Mouse (Mus musculus): ENCODE results near the gene Rabgap1l. TPM values are rescaled to one million over a fixed set of nuclear protein-coding genes. Genes with fewer than 3 reads are reported as not detected.

Rabgap1l gene
- polyA plus RNA-seq, 1 experiment from 2014 or later = 49.4 TPM

DNA sequence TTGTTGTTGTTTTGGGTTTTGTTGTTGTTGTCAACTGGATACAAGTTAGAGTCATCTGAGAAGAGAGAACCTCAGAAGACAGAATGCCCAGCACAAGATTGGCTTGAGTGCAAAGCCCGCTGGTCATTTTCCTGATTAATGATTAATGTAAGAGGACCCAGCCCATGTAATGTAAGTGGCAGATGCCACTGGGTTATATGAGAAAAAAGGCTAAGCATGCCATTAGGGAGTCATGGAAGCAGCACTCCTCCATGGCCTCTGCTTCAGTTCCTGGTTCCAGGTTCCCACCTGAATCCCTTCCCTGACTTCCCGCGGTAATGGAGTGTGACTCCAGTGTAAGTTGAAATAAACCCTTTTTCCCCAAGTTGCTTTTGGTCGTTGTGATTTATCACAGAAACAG, 480.4 kb downstream of the Rabgap1l start:
- no peak overlapping the region for H3K9ac ChIP-seq (replicated peaks; ENCODE audit: low read depth, low read length)
- no peak overlapping the region for H3K27ac ChIP-seq (ENCODE audit: low read length)
- H3K36me3 ChIP-seq (ENCODE audit: control insufficient read depth, insufficient read depth) = no peaks in the 10 kb centered on the region
- no peak for ATAC-seq
- H3K4me1 ChIP-seq (replicated peaks; ENCODE audit: control insufficient read depth, insufficient read depth, low read length) = peaks cover 4% of the 10 kb centered on the region
- no peak overlapping the region for H3K4me2 ChIP-seq (ENCODE audit: low read length)
- H3K4me3 ChIP-seq (replicated peaks; ENCODE audit: low read length) = no peak overlapping the region
- H3K27me3 ChIP-seq (replicated peaks; ENCODE audit: control insufficient read depth, insufficient read depth, low read length) = no peaks in the 10 kb centered on the region
- whole genome bisulfite sequencing = 93% methylated on average over 4 of the region's 4 CpGs
- no peaks in the 10 kb centered on the region for H3K9me3 ChIP-seq (ENCODE audit: control insufficient read depth, low read length)

DNA sequence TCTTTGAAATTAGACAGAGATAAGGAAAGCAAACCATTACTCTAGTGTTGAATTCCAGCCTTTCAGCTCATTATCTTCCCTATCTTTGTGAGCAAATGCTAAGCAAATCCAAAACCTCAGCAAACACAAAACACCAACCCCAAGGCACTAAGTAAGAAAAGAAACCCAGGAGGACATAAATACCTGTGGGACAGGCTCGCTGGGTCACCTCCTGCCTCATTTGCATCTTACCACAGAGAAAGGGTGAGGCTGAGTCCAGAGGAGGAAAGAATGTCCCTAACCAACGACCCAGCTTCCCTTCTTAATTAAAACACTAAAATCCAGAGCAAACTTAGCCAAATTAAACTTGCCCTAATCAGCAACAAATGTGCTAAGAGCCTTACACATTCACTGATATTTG, 481.1 kb downstream of the Rabgap1l start:
- Histone ChIP-seq H3K9me3 (ENCODE audit: control insufficient read depth, low read length) (no peaks in the 10 kb centered on the region), H3K9ac (replicated peaks; ENCODE audit: low read depth, low read length) (no peak overlapping the region), H3K27ac (ENCODE audit: low read length) (no peak overlapping the region), H3K36me3 (ENCODE audit: control insufficient read depth, insufficient read depth) (no peaks in the 10 kb centered on the region), H3K4me2 (ENCODE audit: low read length) (no peak overlapping the region), H3K27me3 (replicated peaks; ENCODE audit: control insufficient read depth, insufficient read depth, low read length) (no peaks in the 10 kb centered on the region), H3K4me1 (replicated peaks; ENCODE audit: control insufficient read depth, insufficient read depth, low read length) (peaks cover 4% of the 10 kb centered on the region), H3K4me3 (replicated peaks; ENCODE audit: low read length) (no peak overlapping the region)
- no peak for ATAC-seq
- 20% methylated on average over 2 of the region's 2 CpGs for WGBS

DNA sequence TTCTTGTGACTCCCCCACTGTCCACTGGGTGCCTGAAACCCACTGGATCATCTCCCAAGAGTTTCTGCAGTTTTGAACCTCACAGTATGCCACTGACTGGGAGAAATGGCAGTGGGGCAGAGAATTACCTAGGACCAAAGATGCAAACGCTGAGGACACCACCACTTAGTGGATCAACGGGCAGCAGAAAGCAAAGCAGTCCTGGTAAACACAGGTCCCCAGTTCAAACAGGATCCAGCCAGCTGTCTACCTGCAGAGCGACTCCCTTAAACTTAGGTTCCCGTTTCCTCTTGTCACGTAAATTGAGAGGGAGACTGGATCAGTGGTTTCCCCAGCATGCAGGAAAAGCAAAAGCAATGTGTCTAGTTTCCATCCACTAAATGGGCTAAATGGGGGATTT, 483.1 kb downstream of the Rabgap1l start:
- Histone ChIP-seq H3K36me3 (ENCODE audit: control insufficient read depth, insufficient read depth) (no peaks in the 10 kb centered on the region), H3K4me3 (replicated peaks; ENCODE audit: low read length) (no peak overlapping the region), H3K4me2 (ENCODE audit: low read length) (no peak overlapping the region), H3K9ac (replicated peaks; ENCODE audit: low read depth, low read length) (no peak overlapping the region), H3K27me3 (replicated peaks; ENCODE audit: control insufficient read depth, insufficient read depth, low read length) (no peaks in the 10 kb centered on the region), H3K4me1 (replicated peaks; ENCODE audit: control insufficient read depth, insufficient read depth, low read length) (peaks cover 6% of the 10 kb centered on the region), H3K9me3 (ENCODE audit: control insufficient read depth, low read length) (no peaks in the 10 kb centered on the region), H3K27ac (ENCODE audit: low read length) (no peak overlapping the region)
- 48% methylated on average over 5 of the region's 5 CpGs for WGBS
- no peak for ATAC-seq

DNA sequence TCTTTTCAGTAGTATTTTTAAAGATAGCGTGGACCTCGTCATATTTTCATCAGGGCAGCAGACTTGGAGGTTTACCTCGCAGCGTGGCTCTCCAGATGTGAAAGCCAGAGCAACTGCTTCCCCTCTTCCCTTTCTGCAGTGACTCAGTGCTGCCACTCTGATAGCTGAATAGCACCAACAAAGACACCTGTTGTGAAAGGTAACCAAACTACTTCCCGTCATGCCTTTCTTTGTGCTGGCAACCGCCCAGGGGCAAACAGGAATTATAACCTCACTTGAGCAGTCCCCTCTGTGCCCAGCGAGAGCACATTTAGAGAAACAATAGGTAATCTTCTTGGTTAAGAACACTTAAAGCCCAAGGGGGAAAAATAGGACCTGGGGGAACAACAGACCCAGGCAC, 484.0 kb downstream of the Rabgap1l start:
- 9% methylated on average over 7 of the region's 7 CpGs for WGBS
- H3K36me3 ChIP-seq (ENCODE audit: control insufficient read depth, insufficient read depth) = no peaks in the 10 kb centered on the region
- ATAC-seq = no peak
- no peak overlapping the region for H3K27ac ChIP-seq (ENCODE audit: low read length)
- no peak overlapping the region for H3K4me3 ChIP-seq (replicated peaks; ENCODE audit: low read length)
- H3K9me3 ChIP-seq (ENCODE audit: control insufficient read depth, low read length) = no peaks in the 10 kb centered on the region
- no peak overlapping the region for H3K9ac ChIP-seq (replicated peaks; ENCODE audit: low read depth, low read length)
- no peak overlapping the region for H3K4me2 ChIP-seq (ENCODE audit: low read length)
- no peaks in the 10 kb centered on the region for H3K27me3 ChIP-seq (replicated peaks; ENCODE audit: control insufficient read depth, insufficient read depth, low read length)
- peaks cover 6% of the 10 kb centered on the region for H3K4me1 ChIP-seq (replicated peaks; ENCODE audit: control insufficient read depth, insufficient read depth, low read length)

DNA sequence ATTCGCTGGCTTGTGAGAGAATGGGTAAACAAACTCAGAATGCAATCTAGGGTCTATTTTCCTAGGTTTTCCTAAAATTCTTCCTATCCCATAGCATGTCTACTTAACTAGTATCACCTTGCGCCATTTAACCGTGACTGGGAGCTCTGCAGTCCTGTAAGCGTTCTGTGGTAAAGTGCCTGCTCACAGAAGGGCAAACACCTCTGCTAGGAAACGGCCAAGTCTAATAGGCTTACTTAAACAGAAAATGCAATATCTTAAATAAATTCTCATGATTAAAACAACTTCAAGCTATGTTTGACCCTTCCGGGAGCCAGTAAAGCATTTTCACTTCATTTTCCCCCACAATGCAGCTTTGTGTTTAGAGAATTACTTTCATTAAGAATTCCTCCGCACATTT, 484.5 kb downstream of the Rabgap1l start:
- Histone ChIP-seq H3K9me3 (ENCODE audit: control insufficient read depth, low read length) (no peaks in the 10 kb centered on the region), H3K4me3 (replicated peaks; ENCODE audit: low read length) (no peak overlapping the region), H3K27ac (ENCODE audit: low read length) (no peak overlapping the region), H3K27me3 (replicated peaks; ENCODE audit: control insufficient read depth, insufficient read depth, low read length) (no peaks in the 10 kb centered on the region), H3K4me2 (ENCODE audit: low read length) (no peak overlapping the region), H3K36me3 (ENCODE audit: control insufficient read depth, insufficient read depth) (no peaks in the 10 kb centered on the region), H3K4me1 (replicated peaks; ENCODE audit: control insufficient read depth, insufficient read depth, low read length) (peaks cover 6% of the 10 kb centered on the region), H3K9ac (replicated peaks; ENCODE audit: low read depth, low read length) (no peak overlapping the region)
- 60% methylated on average over 7 of the region's 7 CpGs for WGBS
- no peak for ATAC-seq

DNA sequence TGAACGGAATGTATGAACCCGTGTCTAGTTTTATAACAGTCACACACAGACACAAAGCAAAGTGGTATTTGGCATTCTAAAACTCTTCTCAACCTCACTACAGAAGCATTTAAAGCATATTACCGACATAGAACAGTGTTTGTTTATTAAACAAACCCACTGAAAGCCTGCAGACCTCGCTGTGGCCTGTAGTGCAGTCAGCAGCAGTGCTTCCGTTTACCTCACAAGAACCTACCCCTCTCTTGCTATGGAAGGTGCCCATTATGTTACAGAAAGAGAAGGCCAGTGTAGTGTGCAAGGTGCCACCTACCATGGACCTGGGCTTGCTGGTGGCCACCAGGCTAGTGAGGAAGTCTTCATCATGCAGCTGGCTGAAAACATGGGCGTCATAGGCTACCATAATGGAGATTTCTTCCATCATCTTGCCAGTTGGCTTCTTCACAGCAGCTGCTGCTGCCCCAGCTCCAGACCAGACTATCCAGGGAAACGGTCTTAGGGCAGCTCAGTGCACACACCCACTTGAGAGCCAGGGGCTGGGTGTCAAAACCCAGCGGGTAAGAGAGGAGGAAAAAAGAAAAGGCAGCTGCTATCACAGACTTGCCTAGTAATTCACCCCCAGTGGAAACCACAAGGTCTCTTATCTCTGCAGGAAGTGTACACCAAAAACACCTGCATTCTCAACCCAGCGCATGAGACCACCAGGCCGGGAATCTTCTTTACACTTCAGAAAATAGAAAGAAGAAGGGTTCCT, 486.0 kb downstream of the Rabgap1l start:
- ATAC-seq = no peak
- no peak overlapping the region for H3K4me2 ChIP-seq (ENCODE audit: low read length)

DNA sequence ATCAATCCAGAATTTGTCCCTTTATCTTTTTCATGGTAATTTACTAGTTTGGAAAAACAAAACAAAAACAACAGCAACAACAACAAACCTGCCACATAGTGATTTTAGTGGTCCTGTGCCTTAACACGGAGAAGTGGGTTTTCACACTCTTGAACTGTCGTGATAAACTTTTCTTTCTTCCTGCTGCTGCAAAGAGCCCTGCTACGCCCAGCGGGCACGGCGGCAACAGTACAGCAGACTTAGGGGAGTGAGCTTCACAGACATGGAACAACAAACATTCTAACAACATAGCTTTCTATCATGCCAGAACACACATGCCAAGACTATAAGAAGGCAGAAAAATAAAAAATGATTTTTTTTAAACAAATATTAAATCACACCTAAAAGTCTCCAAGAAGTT, 486.7 kb downstream of the Rabgap1l start:
- WGBS = 79% methylated on average over 6 of the region's 6 CpGs
- Histone ChIP-seq H3K9ac (replicated peaks; ENCODE audit: low read depth, low read length) (no peak overlapping the region), H3K4me3 (replicated peaks; ENCODE audit: low read length) (no peak overlapping the region), H3K27me3 (replicated peaks; ENCODE audit: control insufficient read depth, insufficient read depth, low read length) (no peaks in the 10 kb centered on the region), H3K36me3 (ENCODE audit: control insufficient read depth, insufficient read depth) (no peaks in the 10 kb centered on the region), H3K27ac (ENCODE audit: low read length) (no peak overlapping the region), H3K9me3 (ENCODE audit: control insufficient read depth, low read length) (no peaks in the 10 kb centered on the region), H3K4me1 (replicated peaks; ENCODE audit: control insufficient read depth, insufficient read depth, low read length) (peaks cover 6% of the 10 kb centered on the region), H3K4me2 (ENCODE audit: low read length) (no peak overlapping the region)
- no peak for ATAC-seq

More for the DNA sequence above, 486.0 kb downstream of the Rabgap1l start:
- 67% methylated on average over 10 of the region's 10 CpGs for WGBS
- no peaks in the 10 kb centered on the region for H3K27me3 ChIP-seq (replicated peaks; ENCODE audit: control insufficient read depth, insufficient read depth, low read length)
- H3K4me3 ChIP-seq (replicated peaks; ENCODE audit: low read length) = no peak overlapping the region
- no peaks in the 10 kb centered on the region for H3K9me3 ChIP-seq (ENCODE audit: control insufficient read depth, low read length)
- H3K4me1 ChIP-seq (replicated peaks; ENCODE audit: control insufficient read depth, insufficient read depth, low read length) = peaks cover 6% of the 10 kb centered on the region
- no peak overlapping the region for H3K27ac ChIP-seq (ENCODE audit: low read length)
- no peaks in the 10 kb centered on the region for H3K36me3 ChIP-seq (ENCODE audit: control insufficient read depth, insufficient read depth)
- H3K9ac ChIP-seq (replicated peaks; ENCODE audit: low read depth, low read length) = no peak overlapping the region

DNA sequence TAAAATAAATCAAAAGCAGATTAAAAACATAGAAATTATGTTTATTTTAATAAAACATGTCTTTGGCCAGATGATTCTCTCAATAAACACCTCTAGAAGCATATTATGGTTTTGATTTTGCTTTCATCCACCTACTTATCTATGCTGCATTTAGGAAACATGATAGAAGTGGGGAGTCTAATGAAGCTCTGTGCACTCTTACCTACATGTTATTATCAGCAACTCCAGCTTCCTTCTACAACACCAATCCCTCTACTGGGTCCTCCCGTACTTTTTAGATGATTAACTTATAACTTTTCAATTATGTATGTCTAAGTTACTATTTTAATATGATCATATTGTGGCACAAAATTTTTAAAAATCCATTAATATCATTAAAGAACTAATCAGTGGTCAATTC, 487.2 kb downstream of the Rabgap1l start:
- no peak overlapping the region for H3K4me3 ChIP-seq (replicated peaks; ENCODE audit: low read length)
- H3K4me2 ChIP-seq (ENCODE audit: low read length) = no peak overlapping the region
- H3K4me1 ChIP-seq (replicated peaks; ENCODE audit: control insufficient read depth, insufficient read depth, low read length) = peaks cover 6% of the 10 kb centered on the region
- WGBS = 95% methylated on average over 1 of the region's 1 CpGs
- H3K9ac ChIP-seq (replicated peaks; ENCODE audit: low read depth, low read length) = no peak overlapping the region
- H3K9me3 ChIP-seq (ENCODE audit: control insufficient read depth, low read length) = no peaks in the 10 kb centered on the region
- no peak overlapping the region for H3K27ac ChIP-seq (ENCODE audit: low read length)
- ATAC-seq = no peak
- H3K36me3 ChIP-seq (ENCODE audit: control insufficient read depth, insufficient read depth) = no peaks in the 10 kb centered on the region
- H3K27me3 ChIP-seq (replicated peaks; ENCODE audit: control insufficient read depth, insufficient read depth, low read length) = no peaks in the 10 kb centered on the region

DNA sequence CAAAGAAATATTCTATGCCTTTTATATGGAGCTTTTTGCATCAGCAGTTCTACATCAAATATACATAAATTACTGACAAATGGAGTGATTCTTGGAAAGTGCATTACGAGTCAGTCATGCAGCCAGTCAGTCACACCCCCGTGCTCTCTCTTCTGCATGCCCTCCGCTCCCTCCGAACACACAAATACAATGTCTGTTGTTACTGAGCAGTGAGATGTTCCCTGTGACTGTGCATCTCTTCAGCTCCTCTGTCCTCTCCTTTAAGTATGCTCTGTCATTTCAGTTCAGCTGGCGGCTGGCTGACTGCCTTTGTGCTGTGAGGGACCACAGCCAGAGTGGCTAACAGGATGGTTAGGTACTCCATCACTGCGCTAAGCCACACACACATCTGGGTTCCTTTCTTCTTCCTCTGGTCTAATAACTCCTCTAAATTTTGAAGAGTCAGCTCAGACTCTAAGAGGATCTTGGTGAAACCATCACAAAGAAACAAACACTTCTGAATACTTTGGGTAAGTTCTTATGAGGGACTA, 488.0 kb downstream of the Rabgap1l start:
- ATAC-seq = no peak; the same call in 1 of the 2 replicates
- H3K27me3 ChIP-seq (replicated peaks; ENCODE audit: control insufficient read depth, insufficient read depth, low read length) = no peaks in the 10 kb centered on the region
- H3K4me1 ChIP-seq (replicated peaks; ENCODE audit: control insufficient read depth, insufficient read depth, low read length) = peaks cover 9% of the 10 kb centered on the region
- no peak overlapping the region for H3K4me3 ChIP-seq (replicated peaks; ENCODE audit: low read length)
- H3K27ac ChIP-seq (ENCODE audit: low read length) = no peak overlapping the region
- no peaks in the 10 kb centered on the region for H3K9me3 ChIP-seq (ENCODE audit: control insufficient read depth, low read length)
- no peak overlapping the region for H3K9ac ChIP-seq (replicated peaks; ENCODE audit: low read depth, low read length)
- no peak overlapping the region for H3K4me2 ChIP-seq (ENCODE audit: low read length)
- WGBS = 70% methylated on average over 6 of the region's 6 CpGs
- no peaks in the 10 kb centered on the region for H3K36me3 ChIP-seq (ENCODE audit: control insufficient read depth, insufficient read depth)
